Mouse (Mus musculus) brain, embryonic 14.5 days (tissue): ENCODE results near the gene Gimap7.

Experiments used
- CTCF ChIP-seq: fragments of 200-500 bp; IDR thresholded peaks from 2 replicates; pipeline ENCODE4 v1.5.1; 2012; ENCODE audit warnings: inconsistent platforms, mild to moderate bottlenecking, moderate library complexity, borderline replicate concordance; ENCODE audit not compliant: insufficient read depth, insufficient read length; ENCODE audit errors: extremely low read depth
- POLR2A ChIP-seq: fragments of 200-500 bp; IDR thresholded peaks from 2 replicates; pipeline ENCODE4 v1.6.1; 2012; ENCODE audit warnings: mild to moderate bottlenecking, inconsistent platforms, borderline replicate concordance; ENCODE audit not compliant: poor library complexity, insufficient read depth, insufficient read length, severe bottlenecking; ENCODE audit errors: extremely low read depth

DNA sequence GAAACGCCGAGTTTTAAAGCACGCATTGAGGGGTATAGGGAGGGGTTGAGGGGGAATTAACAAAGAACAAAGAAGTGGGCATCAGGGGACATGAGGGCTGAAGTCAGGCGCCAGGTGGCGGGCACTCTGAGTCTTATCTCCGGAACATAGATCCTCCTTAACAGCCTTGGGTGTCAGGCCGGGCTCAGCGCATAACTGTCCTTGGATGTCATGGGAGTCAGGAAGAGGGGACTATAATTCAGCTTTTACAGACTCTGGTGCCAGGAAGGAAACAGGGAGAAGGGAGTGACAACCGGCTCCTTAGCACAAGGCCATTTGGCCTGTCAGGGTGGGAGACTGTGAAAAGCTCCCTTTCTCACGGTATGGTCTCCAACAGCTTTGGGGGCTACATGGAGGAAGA is 46.1 kb downstream of the Gimap7 start:
- TF ChIP-seq CTCF (no peak), POLR2A (no peak)
